Comparison of ENCODE assay signal across 8 mouse cellular contexts in the genomic region with DNA sequence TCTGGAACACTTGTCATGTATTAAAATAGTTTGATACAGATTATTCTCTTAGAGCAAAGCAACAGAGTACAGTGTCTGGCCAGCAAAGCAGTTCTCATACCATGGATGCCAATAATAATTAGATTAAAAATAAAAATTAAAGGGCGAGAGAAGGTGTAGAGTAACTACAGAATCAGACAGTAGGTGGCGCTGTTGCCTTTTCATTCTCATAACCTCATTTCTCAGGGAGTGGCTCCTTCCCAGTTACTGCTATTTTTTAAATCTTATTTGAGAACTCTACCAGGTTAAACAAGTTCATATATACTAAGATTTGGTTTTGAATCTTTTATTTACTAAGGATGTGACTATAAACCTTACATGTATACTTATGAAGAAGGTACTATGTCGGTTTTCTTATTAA.
DNase-seq lines count a peak whose midpoint lies in the region; ATAC-seq and TF ChIP-seq lines count a peak whose summit lies in the region.

No protein-coding gene starts in this region.

- no peak for TF ChIP-seq POLR2A in heart, adult 2 months (IDR thresholded peaks at IDR 0.05; ENCODE audit: insufficient read depth, low read depth, low read length)

- H3ac ChIP-seq in C2C12 (ENCODE audit: control insufficient read depth, insufficient read length, low read depth) = no peak overlapping the region

- WGBS in heart, adult 2 months = 29% methylated on average over 3 of the region's 3 CpGs
- WGBS in heart, embryonic 10.5 days = 32% methylated on average over 3 of the region's 3 CpGs
- 30% methylated on average over 3 of the region's 3 CpGs for WGBS in forebrain, embryonic 14.5 days
- WGBS in midbrain, embryonic 11.5 days = 27% methylated on average over 3 of the region's 3 CpGs

- no peak overlapping the region for H3K9ac ChIP-seq in heart, adult 2 months (ENCODE audit: low read depth, low read length)
- H3K9ac ChIP-seq in forebrain, embryonic 14.5 days (ENCODE audit: low read length) = no peak overlapping the region
- no peak overlapping the region for H3K9ac ChIP-seq in midbrain, embryonic 11.5 days (ENCODE audit: low read length)

- H3K79me2 ChIP-seq in heart, adult 2 months (replicated peaks; ENCODE audit: control insufficient read depth, insufficient read depth, low read length) = no peaks in the 10 kb centered on the region
- no peaks in the 10 kb centered on the region for H3K79me2 ChIP-seq in C2C12 (ENCODE audit: control insufficient read depth, insufficient read depth)

- H3K27me3 ChIP-seq in heart, adult 2 months (ENCODE audit: control insufficient read depth, insufficient read depth, low read length) = no peaks in the 10 kb centered on the region
- H3K27me3 ChIP-seq in heart, embryonic 10.5 days (ENCODE audit: insufficient read depth, poor library complexity, severe bottlenecking) = no peaks in the 10 kb centered on the region
- H3K27me3 ChIP-seq in C2C12 (ENCODE audit: control insufficient read depth, insufficient read depth, insufficient read length) = no peaks in the 10 kb centered on the region
- H3K27me3 ChIP-seq in forebrain, embryonic 14.5 days (replicated peaks; ENCODE audit: control insufficient read depth, insufficient read depth, low read length) = no peaks in the 10 kb centered on the region
- no peaks in the 10 kb centered on the region for H3K27me3 ChIP-seq in midbrain, embryonic 11.5 days (ENCODE audit: control insufficient read depth, insufficient read depth, low read length)

- H3K4me3 ChIP-seq in heart, adult 2 months = no peak overlapping the region
- H3K4me3 ChIP-seq in heart, embryonic 10.5 days = no peak overlapping the region
- no peak overlapping the region for H3K4me3 ChIP-seq in C2C12 (ENCODE audit: insufficient read depth, poor library complexity, severe bottlenecking)
- H3K4me3 ChIP-seq in forebrain, embryonic 14.5 days (ENCODE audit: low read depth, low read length) = no peak overlapping the region
- no peak overlapping the region for H3K4me3 ChIP-seq in midbrain, embryonic 11.5 days (ENCODE audit: low read depth, low read length)

- no peaks in the 10 kb centered on the region for H3K9me3 ChIP-seq in heart, embryonic 10.5 days
- H3K9me3 ChIP-seq in forebrain, embryonic 14.5 days (replicated peaks; ENCODE audit: control insufficient read depth, low read length) = no peaks in the 10 kb centered on the region
- no peaks in the 10 kb centered on the region for H3K9me3 ChIP-seq in midbrain, embryonic 11.5 days (ENCODE audit: control insufficient read depth, low read length)

- no peak overlapping the region for H3K27ac ChIP-seq in heart, adult 2 months
- no peak overlapping the region for H3K27ac ChIP-seq in heart, embryonic 10.5 days
- no peak overlapping the region for H3K27ac ChIP-seq in forebrain, embryonic 14.5 days (ENCODE audit: low read depth, low read length)
- H3K27ac ChIP-seq in midbrain, embryonic 11.5 days (ENCODE audit: low read depth, low read length) = no peak overlapping the region

- TF ChIP-seq CTCF in heart, adult 2 months (IDR thresholded peaks at IDR 0.05) = peak; percentile 78
- TF ChIP-seq CTCF in C2C12 (IDR thresholded peaks at IDR 0.05; ENCODE audit: control insufficient read depth, insufficient read depth, insufficient read length) = peak; percentile 30

- H3K4me2 ChIP-seq in forebrain, embryonic 14.5 days (ENCODE audit: low read length) = no peak overlapping the region
- H3K4me2 ChIP-seq in midbrain, embryonic 11.5 days = no peak overlapping the region

- DNase-seq in heart, adult 2 months = no peak
- DNase-seq in heart, embryonic 10.5 days (ENCODE audit: low spot score) = no peak
- peak; percentile 30 for DNase-seq in brain, embryonic 18.5 days (ENCODE audit: low read depth, low spot score)
- peak; percentile 77 for DNase-seq in forebrain, embryonic 14.5 days (ENCODE audit: low spot score)
- DNase-seq in layer of hippocampus, postnatal 10 days (ENCODE audit: low spot score in 2 of 2) = peak; percentile 74 to 77
- DNase-seq in midbrain, embryonic 11.5 days (ENCODE audit: low spot score, missing footprints) = peak; percentile 95
- DNase-seq in T-cell, adult 2 months (ENCODE audit: low spot score) = no peak

- peak; percentile 62; the same call in 1 of the 2 replicates for ATAC-seq in forebrain, embryonic 14.5 days
- peak; percentile 61; the same call in 1 of the 2 replicates for ATAC-seq in midbrain, embryonic 11.5 days (ENCODE audit: low FRiP score)

- no peaks in the 10 kb centered on the region for H3K4me1 ChIP-seq in heart, adult 2 months (ENCODE audit: control insufficient read depth, insufficient read depth, low read length)
- no peaks in the 10 kb centered on the region for H3K4me1 ChIP-seq in heart, embryonic 10.5 days
- no peaks in the 10 kb centered on the region for H3K4me1 ChIP-seq in forebrain, embryonic 14.5 days (ENCODE audit: control insufficient read depth, insufficient read depth, low read length)
- H3K4me1 ChIP-seq in midbrain, embryonic 11.5 days (ENCODE audit: control insufficient read depth, insufficient read depth, low read length) = no peaks in the 10 kb centered on the region

- intact Hi-C loops in heart, adult 2 months (cut with DNase I) = no loop called here

- no peaks in the 10 kb centered on the region for H3K36me3 ChIP-seq in heart, adult 2 months (ENCODE audit: control insufficient read depth, insufficient read depth, low read length)
- H3K36me3 ChIP-seq in heart, embryonic 10.5 days = no peaks in the 10 kb centered on the region
- H3K36me3 ChIP-seq in C2C12 (ENCODE audit: control insufficient read depth, insufficient read depth) = no peaks in the 10 kb centered on the region
- no peaks in the 10 kb centered on the region for H3K36me3 ChIP-seq in forebrain, embryonic 14.5 days (ENCODE audit: control insufficient read depth, insufficient read depth, low read length)
- H3K36me3 ChIP-seq in midbrain, embryonic 11.5 days (ENCODE audit: control insufficient read depth, insufficient read depth, low read length) = no peaks in the 10 kb centered on the region

- H3K79me3 ChIP-seq in C2C12 (ENCODE audit: low read depth) = no peaks in the 10 kb centered on the region

- TF ChIP-seq EP300 in heart, adult 2 months (IDR thresholded peaks at IDR 0.05; ENCODE audit: insufficient read depth, low read depth, low read length) = no peak

TF ChIP-seq in C2C12, 6 proteins besides CTCF, POLR2A, EP300 and RAD21:
- TF ChIP-seq USF1 (IDR thresholded peaks at IDR 0.05; ENCODE audit: low read depth) = no peak
- TF ChIP-seq MAX (IDR thresholded peaks at IDR 0.05) = no peak
- no peak for TF ChIP-seq FOSL1 (IDR thresholded peaks at IDR 0.05; ENCODE audit: insufficient read depth, low read length, poor library complexity, severe bottlenecking)
- no peak for TF ChIP-seq MYOD1 (IDR thresholded peaks at IDR 0.05; ENCODE audit: control insufficient read depth, insufficient read length, low read depth)
- TF ChIP-seq MYOG (IDR thresholded peaks at IDR 0.05; ENCODE audit: control insufficient read depth, extremely low read depth, insufficient read length) = no peak
- TF ChIP-seq CEBPB (IDR thresholded peaks at IDR 0.05; ENCODE audit: low read depth) = no peak

Comparison
In these comparisons a context has a peak if more than half of its experiments do, and no peak if none do; other contexts are left out.
1. DNase-seq: peak in brain, embryonic 18.5 days (single experiment), forebrain, embryonic 14.5 days (single experiment), layer of hippocampus, postnatal 10 days (2 of 2) and midbrain, embryonic 11.5 days (single experiment); none in heart, adult 2 months (0 of 2), heart, embryonic 10.5 days (single experiment) and T-cell, adult 2 months (single experiment).